Mouse (Mus musculus) CH12.LX (cell line): ENCODE measurements around the gene Jam2.

Source experiments
- CTCF ChIP-seq, 2 experiments: IDR thresholded peaks in 1 of 2; conservative IDR thresholded peaks in 1 of 2; 2 replicates each; pipeline ENCODE4 v1.5.1; 2011 to 2012; ENCODE audit warnings: low read depth in 2 of 2, low read length in 2 of 2, improper control_type of control experiment in 1 of 2, inconsistent platforms in 1 of 2, mild to moderate bottlenecking in 1 of 2, moderate library complexity in 1 of 2
- EP300 ChIP-seq: IDR thresholded peaks from 2 replicates; pipeline ENCODE4 v1.6.1; 2011; ENCODE audit warnings: low read length, improper control_type of control experiment
- KAT2A ChIP-seq: IDR thresholded peaks from 2 replicates; pipeline ENCODE4 v1.6.1; 2012; ENCODE audit warnings: low read length, improper control_type of control experiment, inconsistent platforms; ENCODE audit not compliant: insufficient replicate concordance
- MAX ChIP-seq: IDR thresholded peaks from 2 replicates; pipeline ENCODE4 v1.6.1; 2011; ENCODE audit warnings: low read length, improper control_type of control experiment
- POLR2AphosphoS2 ChIP-seq: IDR thresholded peaks from 2 replicates; pipeline ENCODE4 v1.6.1; 2011; ENCODE audit warnings: low read depth, low read length, improper control_type of control experiment

- TF ChIP-seq CTCF (conservative IDR thresholded peaks at IDR 0.05 in 1 of 2, IDR thresholded peaks at IDR 0.05 in 1 of 2; ENCODE audit: low read depth in 2 of 2, low read length in 2 of 2) (no peak), KAT2A (no peak), POLR2AphosphoS2 (no peak), MAX (no peak), EP300 (no peak)
Measured at GRCm38 (mm10) chr16:84773268-84773861, 558 bp upstream of the Jam2 start.
